Mouse (Mus musculus): Measurements from ENCODE around the gene Nxph4. TPM values are rescaled to one million over a fixed set of nuclear protein-coding genes. Genes with fewer than 3 reads are reported as not detected.

Nxph4 gene
- polyA plus RNA-seq, 1 experiment from 2014 or later = 102 TPM

DNA sequence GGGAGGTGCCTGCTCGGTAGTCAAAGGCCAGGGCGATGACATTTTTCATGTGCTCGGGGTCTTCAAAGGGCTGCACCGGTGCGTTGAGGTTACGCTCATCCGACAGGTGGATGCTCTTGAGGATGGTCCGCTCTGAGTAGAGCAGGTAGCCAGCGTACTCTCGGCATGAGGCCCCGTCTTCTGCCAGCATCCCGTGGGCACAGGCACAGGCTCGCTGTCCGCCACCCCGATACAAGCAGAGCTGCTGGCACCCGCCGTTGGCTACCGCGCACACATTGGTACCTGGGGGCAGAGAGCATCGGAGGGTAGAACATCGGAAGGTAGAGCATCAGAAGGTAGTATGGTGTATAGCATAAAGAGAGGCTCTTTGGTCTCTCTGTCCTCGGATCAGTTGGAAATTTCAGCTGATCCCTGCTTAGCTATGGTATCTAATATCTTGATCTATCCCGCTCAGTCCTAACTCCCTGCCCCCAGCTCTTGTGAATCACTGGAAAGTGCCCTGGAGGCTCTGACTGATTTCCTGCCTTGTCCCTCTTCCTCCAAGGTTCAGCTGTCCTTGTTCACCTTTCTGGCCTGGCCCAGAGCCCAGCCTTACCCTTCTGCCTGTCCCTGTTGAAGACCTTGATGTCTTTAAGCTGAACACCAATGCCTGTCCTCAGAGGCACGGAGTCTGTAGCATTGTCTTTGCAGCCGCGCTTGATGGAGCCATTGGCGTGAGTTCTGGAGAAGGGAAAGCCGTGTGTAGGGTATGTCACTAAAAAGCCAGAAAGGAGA, 32.4 kb upstream of the Nxph4 start:
- no peaks in the 10 kb centered on the region for H3K27me3 ChIP-seq (replicated peaks)
- no peak for ATAC-seq (ENCODE audit: low FRiP score)
- no peak overlapping the region for H3K9ac ChIP-seq (replicated peaks)
- H3K4me1 ChIP-seq = no peaks in the 10 kb centered on the region
- no peak overlapping the region for H3K4me3 ChIP-seq (replicated peaks)
- no peaks in the 10 kb centered on the region for H3K9me3 ChIP-seq (replicated peaks)
- no peak overlapping the region for H3K27ac ChIP-seq (replicated peaks)
- peaks cover 82% of the 10 kb centered on the region for H3K36me3 ChIP-seq
- no peak overlapping the region for H3K4me2 ChIP-seq
- WGBS = 93% methylated on average over 28 of the region's 28 CpGs

DNA sequence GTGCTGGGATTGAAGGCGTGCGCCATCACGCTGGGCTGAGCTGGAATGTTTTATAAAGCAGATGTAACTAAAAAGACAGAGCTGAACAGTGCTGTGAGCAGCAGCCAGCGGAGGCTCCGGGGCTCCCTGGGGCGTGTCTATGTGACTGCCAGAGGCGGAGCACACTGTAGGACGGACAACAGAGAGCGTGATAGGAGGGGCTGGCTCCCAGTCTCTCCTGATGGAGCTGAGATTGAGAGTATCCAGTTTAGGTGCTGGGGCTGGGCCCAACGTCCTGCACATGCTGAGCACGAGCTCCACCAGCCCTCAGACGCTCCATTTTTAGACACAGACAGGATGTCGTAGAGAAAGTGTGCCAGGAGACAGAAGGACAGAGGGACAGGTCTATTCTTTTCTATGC, 29.9 kb upstream of the Nxph4 start:
- Histone ChIP-seq H3K4me3 (replicated peaks) (no peak overlapping the region), H3K9me3 (replicated peaks) (no peaks in the 10 kb centered on the region), H3K27ac (replicated peaks) (no peak overlapping the region), H3K36me3 (peaks cover 87% of the 10 kb centered on the region), H3K27me3 (replicated peaks) (no peaks in the 10 kb centered on the region), H3K9ac (replicated peaks) (no peak overlapping the region), H3K4me1 (no peaks in the 10 kb centered on the region), H3K4me2 (no peak overlapping the region)
- no peak for ATAC-seq (ENCODE audit: low FRiP score)
- 51% methylated on average over 13 of the region's 13 CpGs for WGBS

DNA sequence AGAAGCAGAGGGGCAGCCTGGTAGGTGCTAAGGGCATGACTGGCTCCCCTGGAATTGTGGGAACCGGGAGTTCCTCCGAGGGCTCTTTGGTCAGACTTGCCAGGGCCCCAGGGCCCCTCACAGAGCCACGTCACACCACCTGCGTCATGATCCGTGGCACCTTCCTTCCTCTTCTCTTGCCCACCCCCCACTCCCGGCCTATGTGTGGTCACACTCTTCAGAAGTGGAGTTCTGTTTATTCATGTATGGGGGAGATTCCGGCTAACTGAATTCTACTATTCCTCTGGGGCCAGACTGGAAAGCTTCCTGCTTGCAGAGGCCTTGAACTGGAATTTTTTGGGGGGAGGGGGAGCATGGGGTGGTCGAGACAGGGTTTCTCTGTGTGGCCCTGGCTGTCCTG, 29.5 kb upstream of the Nxph4 start:
- 85% methylated on average over 8 of the region's 8 CpGs for WGBS
- Histone ChIP-seq H3K9me3 (replicated peaks) (no peaks in the 10 kb centered on the region), H3K9ac (replicated peaks) (no peak overlapping the region), H3K4me1 (no peaks in the 10 kb centered on the region), H3K4me3 (replicated peaks) (no peak overlapping the region), H3K27ac (replicated peaks) (no peak overlapping the region), H3K27me3 (replicated peaks) (no peaks in the 10 kb centered on the region), H3K36me3 (peaks cover 87% of the 10 kb centered on the region), H3K4me2 (no peak overlapping the region)
- no peak for ATAC-seq (ENCODE audit: low FRiP score)

DNA sequence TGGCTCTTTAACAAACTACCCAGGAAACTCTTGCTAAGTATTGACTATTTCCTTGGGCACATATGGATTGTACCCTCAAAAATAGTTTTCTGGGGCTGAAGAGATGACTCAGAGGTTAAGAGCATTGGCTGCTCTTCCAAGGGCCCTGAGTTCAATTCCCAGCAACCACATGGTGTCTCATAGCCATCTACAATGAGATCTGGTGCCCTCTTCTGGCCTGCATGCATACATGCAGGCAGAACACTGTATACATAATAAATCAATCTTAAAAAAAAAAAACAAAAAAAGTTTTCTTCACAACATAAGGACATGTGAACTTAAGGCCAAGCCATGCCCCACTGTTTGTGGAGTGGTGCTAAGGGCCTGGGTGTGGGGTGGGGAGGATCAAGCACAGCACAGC, 26.8 kb upstream of the Nxph4 start:
- Histone ChIP-seq H3K9me3 (replicated peaks) (no peaks in the 10 kb centered on the region), H3K4me3 (replicated peaks) (no peak overlapping the region), H3K36me3 (peaks cover 90% of the 10 kb centered on the region), H3K4me2 (no peak overlapping the region), H3K4me1 (no peaks in the 10 kb centered on the region), H3K27me3 (replicated peaks) (no peaks in the 10 kb centered on the region), H3K9ac (replicated peaks) (no peak overlapping the region), H3K27ac (replicated peaks) (no peak overlapping the region)
- no peak for ATAC-seq (ENCODE audit: low FRiP score)

DNA sequence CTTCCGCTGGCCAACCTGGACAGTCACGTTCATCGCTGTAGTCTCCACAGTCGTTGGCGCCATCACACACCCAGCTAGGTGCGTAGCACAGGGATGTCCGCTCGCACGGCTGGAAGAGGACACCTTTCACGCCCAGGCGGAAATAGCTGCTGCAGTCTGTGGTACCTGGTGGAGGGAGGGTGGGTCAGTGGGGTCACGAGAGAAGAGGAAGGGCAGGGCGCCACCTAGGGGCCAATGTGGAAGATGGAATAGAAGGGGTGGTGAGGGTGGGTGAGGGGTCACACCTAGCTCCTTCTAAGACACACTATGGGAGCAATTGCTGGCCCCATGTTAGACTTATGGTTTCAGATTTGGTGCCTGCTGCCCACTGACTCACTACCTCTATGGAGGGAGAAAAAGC, 23.0 kb upstream of the Nxph4 start:
- H3K27ac ChIP-seq (replicated peaks) = no peak overlapping the region
- H3K9ac ChIP-seq (replicated peaks) = no peak overlapping the region
- peaks cover 98% of the 10 kb centered on the region for H3K36me3 ChIP-seq
- 90% methylated on average over 13 of the region's 13 CpGs for WGBS
- no peak overlapping the region for H3K4me3 ChIP-seq (replicated peaks)
- H3K4me2 ChIP-seq = no peak overlapping the region
- no peaks in the 10 kb centered on the region for H3K9me3 ChIP-seq (replicated peaks)
- H3K4me1 ChIP-seq = no peaks in the 10 kb centered on the region
- ATAC-seq (ENCODE audit: low FRiP score) = no peak
- H3K27me3 ChIP-seq (replicated peaks) = no peaks in the 10 kb centered on the region

DNA sequence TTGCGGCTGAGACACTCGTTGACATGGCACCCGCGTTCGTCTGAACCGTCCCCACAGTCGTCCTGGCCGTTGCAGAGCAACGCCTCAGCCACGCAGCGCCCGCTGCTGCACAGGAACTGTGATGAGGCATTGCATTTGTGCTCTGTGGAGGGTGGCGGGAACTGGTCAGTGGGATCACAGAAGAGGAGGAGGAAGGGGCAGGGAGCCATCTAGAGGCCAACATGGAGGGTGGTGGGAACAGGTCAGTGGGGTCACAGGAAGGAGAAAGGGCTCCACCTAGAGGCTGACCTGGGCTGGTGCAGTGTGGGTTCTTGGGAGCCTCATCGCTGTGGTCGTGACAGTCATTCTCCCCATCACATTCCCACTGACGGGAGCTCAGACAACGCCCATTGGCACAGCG, 21.3 kb upstream of the Nxph4 start:
- Histone ChIP-seq H3K27ac (replicated peaks) (no peak overlapping the region), H3K9ac (replicated peaks) (no peak overlapping the region), H3K36me3 (peaks cover 98% of the 10 kb centered on the region), H3K27me3 (replicated peaks) (no peaks in the 10 kb centered on the region), H3K4me2 (no peak overlapping the region), H3K4me3 (replicated peaks) (no peak overlapping the region), H3K4me1 (no peaks in the 10 kb centered on the region), H3K9me3 (replicated peaks) (no peaks in the 10 kb centered on the region)
- 59% methylated on average over 18 of the region's 18 CpGs for WGBS
- ATAC-seq (ENCODE audit: low FRiP score) = 0 out of 2 replicates have a peak, but pooled peaks have one; percentile 11

DNA sequence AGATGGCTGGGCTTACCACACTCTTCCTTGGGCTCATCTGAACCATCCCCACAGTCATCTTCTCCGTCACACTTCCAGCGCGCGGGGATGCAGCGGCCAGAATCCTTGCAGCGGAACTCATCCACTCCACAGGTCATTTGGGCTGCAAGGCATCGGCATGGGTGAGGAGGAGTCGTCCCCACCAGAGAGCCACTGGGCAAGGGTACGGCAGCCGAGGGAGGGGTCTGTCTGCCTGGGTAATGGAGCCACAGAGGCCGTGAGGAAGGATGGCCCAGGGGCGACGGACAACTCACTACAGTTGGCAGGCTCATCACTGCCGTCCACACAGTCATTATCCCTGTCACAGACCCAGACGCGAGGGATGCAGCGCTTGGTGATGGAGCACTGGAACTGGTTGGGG, 15.5 kb upstream of the Nxph4 start:
- Histone ChIP-seq H3K9me3 (replicated peaks) (no peaks in the 10 kb centered on the region), H3K9ac (replicated peaks) (no peak overlapping the region), H3K4me3 (replicated peaks) (no peak overlapping the region), H3K27ac (replicated peaks) (no peak overlapping the region), H3K4me1 (no peaks in the 10 kb centered on the region), H3K4me2 (no peak overlapping the region), H3K36me3 (peaks cover 100% of the 10 kb centered on the region), H3K27me3 (replicated peaks) (no peaks in the 10 kb centered on the region)
- WGBS = 83% methylated on average over 17 of the region's 17 CpGs
- no peak for ATAC-seq (ENCODE audit: low FRiP score)

DNA sequence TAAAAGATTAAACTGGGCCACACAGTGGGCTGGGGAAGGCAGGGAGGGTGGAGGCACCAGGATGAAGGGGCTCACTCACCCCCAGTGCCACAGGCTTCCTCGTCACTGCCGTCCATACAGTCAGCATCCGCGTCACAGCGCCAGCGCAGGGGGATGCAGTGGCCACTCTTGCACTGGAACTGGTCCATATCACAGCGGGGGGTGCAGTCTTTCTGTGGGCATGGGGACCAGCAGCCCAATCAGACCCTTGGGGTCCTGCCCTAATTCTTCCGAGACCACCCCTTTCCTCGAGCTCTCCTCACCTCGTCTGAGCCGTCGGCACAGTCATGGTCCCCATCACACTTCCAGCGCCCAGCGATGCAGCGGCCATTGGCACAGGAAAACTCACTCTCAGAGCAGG, 13.9 kb upstream of the Nxph4 start:
- Histone ChIP-seq H3K4me2 (no peak overlapping the region), H3K36me3 (peaks cover 100% of the 10 kb centered on the region), H3K9me3 (replicated peaks) (no peaks in the 10 kb centered on the region), H3K4me3 (replicated peaks) (no peak overlapping the region), H3K4me1 (no peaks in the 10 kb centered on the region), H3K27me3 (replicated peaks) (no peaks in the 10 kb centered on the region), H3K27ac (replicated peaks) (0 out of 2 replicates have a peak overlapping the region, but pooled peaks have one; percentile 3), H3K9ac (replicated peaks) (no peak overlapping the region)
- WGBS = 91% methylated on average over 15 of the region's 15 CpGs
- no peak for ATAC-seq (ENCODE audit: low FRiP score)

DNA sequence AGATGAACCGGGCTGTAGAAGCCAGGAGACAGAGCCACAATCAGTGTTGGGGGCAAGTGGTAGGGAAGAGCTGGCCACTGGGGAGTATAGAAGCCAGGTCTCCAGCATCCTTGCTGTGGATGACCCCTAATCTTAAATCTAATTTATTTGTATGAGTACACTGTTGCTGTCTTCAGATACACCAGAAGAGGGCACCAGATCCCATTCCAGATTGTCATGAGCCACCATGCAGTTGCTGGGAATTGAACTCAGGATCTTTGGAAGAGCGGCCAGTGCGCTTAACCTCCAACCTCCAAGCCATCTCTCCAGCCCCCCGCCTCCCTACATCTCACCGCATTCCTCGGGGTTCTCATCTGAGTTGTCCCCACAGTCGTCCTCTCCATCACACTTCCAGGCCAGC, 12.1 kb upstream of the Nxph4 start:
- Histone ChIP-seq H3K4me1 (0 out of 2 replicates have a peak, but pooled peaks cover 3% of the 10 kb centered on the region), H3K4me2 (no peak overlapping the region), H3K4me3 (replicated peaks) (no peak overlapping the region), H3K27ac (replicated peaks) (no peak overlapping the region), H3K9ac (replicated peaks) (no peak overlapping the region), H3K27me3 (replicated peaks) (no peaks in the 10 kb centered on the region), H3K36me3 (peaks cover 100% of the 10 kb centered on the region), H3K9me3 (replicated peaks) (no peaks in the 10 kb centered on the region)
- WGBS = 92% methylated on average over 7 of the region's 7 CpGs
- no peak for ATAC-seq (ENCODE audit: low FRiP score)

DNA sequence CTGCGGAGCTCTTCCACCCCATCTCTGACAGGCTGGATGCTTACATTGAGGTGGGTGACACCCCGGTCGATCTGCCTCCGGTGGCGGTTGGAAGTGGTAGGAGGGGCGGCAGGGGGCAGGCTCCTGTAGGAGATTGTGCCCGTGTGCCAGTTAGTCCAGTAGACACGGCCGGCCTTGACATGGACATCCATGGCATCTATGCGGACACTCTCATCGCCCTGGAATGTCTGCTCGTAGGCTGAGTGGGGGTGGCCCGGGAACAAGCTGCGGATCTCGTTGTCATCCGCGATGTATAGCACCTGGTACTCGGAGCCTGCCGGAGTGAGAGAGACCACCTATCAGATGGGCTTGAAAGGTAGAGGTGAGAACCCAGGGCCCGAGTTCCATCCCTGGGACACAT, 10.0 kb upstream of the Nxph4 start:
- H3K9me3 ChIP-seq (replicated peaks) = no peaks in the 10 kb centered on the region
- no peak overlapping the region for H3K9ac ChIP-seq (replicated peaks)
- H3K4me2 ChIP-seq = no peak overlapping the region
- peaks cover 99% of the 10 kb centered on the region for H3K36me3 ChIP-seq
- 0 out of 2 replicates have a peak, but pooled peaks cover 3% of the 10 kb centered on the region for H3K4me1 ChIP-seq
- H3K27me3 ChIP-seq (replicated peaks) = no peaks in the 10 kb centered on the region
- 97% methylated on average over 20 of the region's 20 CpGs for WGBS
- no peak overlapping the region for H3K4me3 ChIP-seq (replicated peaks)
- no peak overlapping the region for H3K27ac ChIP-seq (replicated peaks)
- ATAC-seq (ENCODE audit: low FRiP score) = no peak

DNA sequence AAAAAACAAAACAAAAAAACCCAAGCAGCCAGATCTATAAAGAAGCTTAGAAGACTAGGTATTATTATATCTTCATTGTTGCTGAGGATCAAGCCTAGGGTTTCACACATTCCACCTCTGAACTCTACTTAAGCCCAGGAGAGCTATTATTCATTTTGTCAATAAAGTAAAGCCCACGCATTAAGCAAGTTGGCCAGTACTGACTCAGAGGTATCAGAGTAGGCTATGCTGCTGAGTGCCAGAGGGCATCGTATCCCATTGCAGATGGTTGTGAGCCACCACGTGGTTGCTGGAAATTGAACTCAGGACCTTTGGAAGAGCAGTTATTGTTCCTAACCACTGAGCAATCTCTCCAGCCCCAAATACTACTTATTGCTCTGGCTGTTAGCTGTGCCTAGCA, 9.6 kb upstream of the Nxph4 start:
- Histone ChIP-seq H3K9ac (replicated peaks) (no peak overlapping the region), H3K4me3 (replicated peaks) (no peak overlapping the region), H3K4me2 (no peak overlapping the region), H3K27ac (replicated peaks) (no peak overlapping the region), H3K4me1 (0 out of 2 replicates have a peak, but pooled peaks cover 3% of the 10 kb centered on the region), H3K27me3 (replicated peaks) (no peaks in the 10 kb centered on the region), H3K36me3 (peaks cover 99% of the 10 kb centered on the region), H3K9me3 (replicated peaks) (no peaks in the 10 kb centered on the region)
- 71% methylated on average over 3 of the region's 3 CpGs for WGBS
- no peak for ATAC-seq (ENCODE audit: low FRiP score)

DNA sequence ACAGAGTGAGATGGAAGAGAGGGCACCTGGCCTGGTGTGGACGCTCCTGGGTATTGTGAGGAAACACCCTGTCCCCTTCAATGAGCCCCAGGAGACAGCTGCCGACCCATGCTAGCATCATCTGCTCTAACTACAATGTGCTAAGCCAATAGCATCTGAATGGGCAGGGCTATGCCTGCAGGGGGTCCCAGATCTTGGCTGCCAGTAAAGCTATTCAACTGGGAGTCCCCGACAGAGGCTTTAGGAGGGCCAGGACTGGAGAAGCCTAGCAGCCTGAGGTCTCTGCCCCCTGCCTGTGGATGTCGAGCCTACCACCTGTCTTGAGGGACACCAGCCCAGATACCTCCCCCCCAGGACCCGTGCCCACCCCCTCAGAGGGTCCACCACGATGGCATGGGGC, 8.4 kb upstream of the Nxph4 start:
- WGBS = 26% methylated on average over 6 of the region's 6 CpGs
- Histone ChIP-seq H3K9ac (replicated peaks) (no peak overlapping the region), H3K27ac (replicated peaks) (peak overlapping the region; percentile 48), H3K4me2 (no peak overlapping the region), H3K4me3 (replicated peaks) (no peak overlapping the region), H3K4me1 (peaks cover 4% of the 10 kb centered on the region), H3K27me3 (replicated peaks) (no peaks in the 10 kb centered on the region), H3K36me3 (peaks cover 93% of the 10 kb centered on the region), H3K9me3 (replicated peaks) (no peaks in the 10 kb centered on the region)
- no peak for ATAC-seq (ENCODE audit: low FRiP score)

All from neural tube, embryonic 15.5 days (tissue).